Mouse (Mus musculus) frontal cortex, postnatal 25 days (tissue): ENCODE results near the gene Satb2.

Experiments
- DNase-seq, 2 experiments: peaks; one replicate each; pipeline ENCODE4 v3.0.0; 2022; ENCODE audit warnings: low spot score in 2 of 2

Gene Satb2

GRCm38 (mm10) chr1:56930096-56930495, 48.4 kb downstream of the Satb2 start:
- DNase-seq: no peak

- DNase-seq: no peak
Measured at GRCm38 (mm10) chr1:56928731-56929130, 49.7 kb downstream of the Satb2 start.

- DNase-seq: no peak
Measured at GRCm38 (mm10) chr1:56920472-56920871, 58.0 kb downstream of the Satb2 start.

DNA sequence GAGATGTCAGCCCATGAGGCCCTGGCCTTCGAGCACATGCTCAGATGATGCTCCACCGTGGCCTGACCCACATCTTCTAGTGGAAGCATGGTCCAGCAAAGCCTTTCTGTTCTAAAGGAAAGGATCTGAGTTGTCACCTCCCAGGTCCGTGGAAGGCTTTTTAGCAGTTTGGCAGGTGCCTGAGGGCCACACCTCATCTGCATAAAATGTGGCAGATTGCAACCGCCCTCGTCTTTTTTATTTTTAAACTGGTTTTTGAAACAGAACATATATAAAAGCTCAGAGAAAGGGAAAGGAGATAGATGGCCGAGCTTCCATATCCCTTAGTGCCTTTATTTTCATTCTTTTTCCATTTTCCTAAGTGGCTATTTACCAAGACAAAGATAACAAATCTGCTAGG, 64.2 kb downstream of the Satb2 start:
- no peak for DNase-seq

GRCm38 (mm10) chr1:56900706-56901287, 77.7 kb downstream of the Satb2 start:
- no peak for DNase-seq

GRCm38 (mm10) chr1:56900187-56900586, 78.3 kb downstream of the Satb2 start:
- no peak for DNase-seq

GRCm38 (mm10) chr1:56898606-56899396, 79.6 kb downstream of the Satb2 start:
- no peak for DNase-seq

DNA sequence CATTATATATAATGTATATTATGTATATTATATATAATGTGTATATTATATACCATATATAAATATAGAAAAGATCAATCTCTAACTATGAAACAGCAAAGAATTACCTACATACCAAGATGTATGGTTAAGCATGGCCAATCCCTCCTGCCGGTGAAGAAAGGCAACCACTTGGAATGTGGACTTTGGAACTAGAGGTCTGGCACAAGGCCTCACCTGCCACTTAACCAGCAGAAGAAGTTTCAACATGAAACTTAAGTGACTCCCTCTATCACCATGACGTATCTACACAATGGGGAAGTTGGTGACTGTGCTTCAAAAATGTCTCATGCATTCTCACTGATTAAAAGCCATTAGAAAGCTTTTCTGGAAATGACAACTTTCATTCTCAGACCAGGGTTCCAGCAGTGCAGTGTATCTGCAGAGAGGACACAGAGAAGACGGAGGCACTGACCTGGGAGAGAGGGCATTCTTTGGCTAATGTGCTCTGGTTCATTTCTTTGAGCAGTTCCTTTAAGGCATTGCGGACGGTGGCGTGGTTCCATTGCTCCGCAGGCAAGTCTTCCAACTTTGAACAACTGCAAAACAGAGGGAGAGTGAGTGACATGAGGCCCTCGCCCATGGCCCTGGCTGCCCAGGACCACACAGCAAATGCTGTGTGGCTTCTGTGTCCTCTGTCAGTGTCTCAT, 80.8 kb downstream of the Satb2 start:
- DNase-seq: no peak

DNA sequence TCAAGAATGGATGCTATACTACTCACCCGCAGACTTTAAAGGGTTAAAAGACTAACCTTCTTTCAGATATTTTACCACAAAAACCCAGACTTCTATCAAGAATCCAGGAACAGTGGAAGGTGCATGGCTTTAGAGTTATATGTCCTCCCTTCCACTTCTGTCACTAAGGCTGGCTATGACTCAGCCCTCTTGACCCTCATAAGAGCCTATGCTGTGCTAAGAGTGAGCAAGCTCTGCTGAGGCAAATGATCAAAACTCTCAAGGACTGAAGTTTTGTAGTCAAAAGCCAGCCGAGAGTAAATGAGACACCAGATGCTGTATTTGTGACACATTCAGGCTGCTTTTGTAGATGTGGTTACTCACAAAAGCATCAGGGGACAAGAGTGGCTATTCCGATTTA, 81.8 kb downstream of the Satb2 start:
- DNase-seq: no peak

GRCm38 (mm10) chr1:56892766-56893165, 85.7 kb downstream of the Satb2 start:
- DNase-seq: no peak

- DNase-seq: no peak
Measured at GRCm38 (mm10) chr1:56888939-56889338, 89.5 kb downstream of the Satb2 start.

DNA sequence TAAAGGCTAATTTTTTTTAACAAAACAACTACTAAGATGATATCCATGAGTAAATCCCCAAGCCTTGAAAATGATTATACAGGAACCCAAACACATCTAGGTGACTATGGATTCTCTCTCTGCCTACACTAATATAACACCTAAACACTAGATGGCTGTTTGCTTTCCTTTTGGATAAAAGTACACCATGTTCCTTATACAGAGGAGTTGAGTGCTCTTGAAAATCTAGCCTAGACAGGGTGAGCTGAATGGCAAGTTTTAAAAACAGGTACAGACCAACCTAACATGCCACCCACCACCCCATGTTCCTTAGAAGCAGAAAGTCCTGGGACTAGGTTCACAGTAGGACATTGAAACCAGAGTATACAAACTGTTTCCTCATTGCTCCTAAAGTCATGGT, 90.9 kb downstream of the Satb2 start:
- no peak for DNase-seq

GRCm38 (mm10) chr1:56871485-56871884, 107.0 kb downstream of the Satb2 start:
- no peak for DNase-seq

GRCm38 (mm10) chr1:56865246-56865645, 113.2 kb downstream of the Satb2 start:
- no peak for DNase-seq

DNA sequence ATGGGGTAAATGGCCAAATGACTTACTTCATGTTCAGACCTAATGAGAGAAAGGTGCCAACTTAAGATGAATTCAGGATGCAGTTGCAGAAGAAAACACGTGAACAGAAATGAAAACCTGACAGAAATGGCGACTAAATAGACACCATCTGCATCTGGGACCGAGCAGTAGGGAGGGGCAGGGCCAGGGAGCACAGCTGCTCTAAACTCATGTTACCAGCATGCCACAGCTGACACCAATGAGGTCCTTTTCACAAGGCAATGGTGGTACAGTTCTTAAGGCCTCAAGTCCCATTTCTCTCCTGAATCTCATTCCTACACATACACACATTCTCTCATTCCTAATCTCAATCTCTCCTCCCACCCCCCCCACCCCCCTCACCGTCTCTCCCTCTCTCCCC, 115.7 kb downstream of the Satb2 start:
- DNase-seq: no peak

- DNase-seq: no peak
Measured at GRCm38 (mm10) chr1:56857202-56857601, 121.2 kb downstream of the Satb2 start.

- DNase-seq: no peak
Measured at GRCm38 (mm10) chr1:56850446-56850845, 128.0 kb downstream of the Satb2 start.

- DNase-seq: no peak
Measured at GRCm38 (mm10) chr1:56846358-56846757, 132.1 kb downstream of the Satb2 start.

DNA sequence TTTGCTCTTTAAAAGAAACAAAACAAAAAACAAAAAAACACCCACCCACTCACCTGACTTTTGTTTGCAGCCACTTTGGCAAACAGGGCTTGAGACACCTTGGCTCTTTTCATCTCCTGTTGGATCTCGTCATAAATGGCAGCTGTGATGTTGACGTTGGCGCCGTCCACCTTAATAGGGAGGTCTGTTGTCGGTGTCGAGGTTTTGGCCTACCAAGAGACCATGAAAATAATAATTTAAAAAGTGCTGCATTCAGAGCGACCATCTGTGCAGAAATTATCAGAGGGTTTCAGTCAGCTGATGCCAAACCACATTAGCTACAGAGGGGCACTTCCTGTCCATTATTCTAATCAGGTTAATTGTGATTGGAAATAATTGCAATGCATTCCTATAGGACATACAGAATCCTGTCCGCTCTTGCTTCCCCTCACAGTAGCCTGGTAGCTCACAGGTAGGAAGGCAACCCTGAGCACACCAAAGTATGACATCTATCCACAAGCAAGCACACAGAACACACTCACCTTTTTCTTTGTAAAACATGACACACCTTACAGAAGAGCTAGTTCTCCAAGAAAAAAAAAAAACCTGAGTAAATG, 132.8 kb downstream of the Satb2 start:
- DNase-seq: no peak

DNA sequence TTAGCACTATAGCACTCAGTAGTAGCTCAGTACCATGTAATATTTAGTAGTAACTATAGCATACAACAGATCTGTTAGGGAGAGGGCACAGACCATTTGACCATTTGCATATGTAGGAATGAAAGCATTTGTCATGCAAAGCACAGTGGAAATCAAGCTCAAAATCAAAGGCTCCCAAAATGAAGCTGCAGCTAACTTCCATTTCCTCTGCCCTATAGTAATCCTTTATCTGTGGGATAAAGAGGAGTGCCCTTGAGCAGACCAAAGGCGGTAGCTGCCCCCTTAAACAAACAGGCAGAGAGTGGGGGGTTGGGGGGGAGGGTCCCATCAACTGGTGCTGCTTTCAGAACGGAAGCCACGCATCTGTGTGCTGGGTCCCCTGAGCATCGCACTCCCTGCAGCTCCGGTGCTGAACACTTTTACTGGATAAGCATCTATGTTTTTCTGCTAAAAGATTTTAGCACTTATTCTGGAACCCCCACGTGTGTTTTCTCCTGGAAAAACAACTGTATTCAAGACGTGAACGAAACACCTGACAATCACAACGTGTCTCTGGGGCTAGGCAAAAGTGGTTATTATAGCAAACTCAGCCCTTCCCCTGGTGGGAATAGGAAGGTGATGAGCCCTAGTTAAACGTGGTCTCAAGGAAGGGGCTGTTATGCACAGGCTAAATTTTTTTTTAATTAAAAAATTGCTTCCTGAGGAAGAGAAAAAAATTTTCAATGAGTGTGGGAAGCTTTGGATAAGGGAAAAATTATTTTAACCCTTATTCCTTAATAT, 133.7 kb downstream of the Satb2 start:
- DNase-seq: no peak

DNA sequence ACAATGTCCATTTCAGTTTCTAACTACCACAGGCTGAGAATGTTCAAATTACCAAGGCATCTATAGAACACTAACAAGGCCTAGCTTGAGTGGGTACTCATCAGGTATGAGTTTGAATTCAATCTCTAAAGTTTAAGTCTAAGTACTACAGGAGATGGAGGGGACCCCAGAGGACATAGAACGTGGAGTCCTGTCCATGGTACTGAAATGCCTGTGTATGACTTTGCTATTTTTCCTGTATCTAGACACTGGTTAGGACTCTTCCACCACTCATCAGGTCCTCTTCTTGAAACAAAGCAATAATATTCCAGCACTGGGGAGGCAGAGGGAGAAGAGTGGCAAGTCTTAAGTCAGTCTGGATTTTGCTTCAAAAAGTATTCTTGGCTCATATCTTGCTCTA, 139.5 kb downstream of the Satb2 start:
- DNase-seq: no peak
